Mouse (Mus musculus) limb, embryonic 12.5 days (tissue): ENCODE data around the gene Tarbp2. TPM values are rescaled to one million over a fixed set of nuclear protein-coding genes. Genes with fewer than 3 reads are reported as not detected.

Experiments
- ATAC-seq: fragments of 200-750 bp; cut with Nextera tagmentation; 2 replicates; pipeline ENCODE4 v1.8.0; 2017; ENCODE audit warnings: low read depth, moderate TSS enrichment; ENCODE audit not compliant: insufficient number of reproducible peaks, insufficient read depth, low FRiP score, low TSS enrichment
- H3K27ac ChIP-seq: fragments of 300-500 bp; sonication (generic); 2 replicates; pipeline ENCODE4 v1.5.1; 2016; ENCODE audit warnings: mild to moderate bottlenecking, moderate library complexity
- H3K27me3 ChIP-seq: fragments of 300-500 bp; sonication (generic); 2 replicates; pipeline ENCODE4 v1.6.1; 2016; ENCODE audit warnings: mild to moderate bottlenecking, moderate library complexity
- H3K36me3 ChIP-seq: fragments of 300-500 bp; sonication (generic); 2 replicates; pipeline ENCODE4 v1.6.1; 2016; ENCODE audit warnings: mild to moderate bottlenecking, moderate library complexity
- H3K4me1 ChIP-seq: fragments of 300-500 bp; sonication (generic); replicated peaks from 2 replicates; pipeline ENCODE4 v1.6.1; 2016
- H3K4me2 ChIP-seq: fragments of 300-500 bp; sonication (generic); 2 replicates; pipeline ENCODE4 v1.6.1; 2016; ENCODE audit warnings: mild to moderate bottlenecking, moderate library complexity
- H3K4me3 ChIP-seq: fragments of 300-500 bp; sonication (generic); replicated peaks from 2 replicates; pipeline ENCODE4 v1.5.1; 2016; ENCODE audit warnings: mild to moderate bottlenecking
- H3K9ac ChIP-seq: fragments of 300-500 bp; sonication (generic); replicated peaks from 2 replicates; pipeline ENCODE4 v1.6.1; 2016; ENCODE audit warnings: mild to moderate bottlenecking, moderate library complexity
- H3K9me3 ChIP-seq: fragments of 300-500 bp; sonication (generic); 2 replicates; pipeline ENCODE4 v1.6.1; 2016; ENCODE audit warnings: mild to moderate bottlenecking, moderate library complexity
- WGBS: fragments of 180-500 bp; shearing (Covaris S2); methylation state at CpG from one replicate; pipeline ENCODE4 v1.1.7; 2016; 5-methylcytosine and 5-hydroxymethylcytosine counted together
- polyA plus RNA-seq: library from polyadenylated mRNA; unstranded; fragments of >200 nt; fragmentation: Nextera tagmentation; extraction: Ambion mirVana; gene quantifications from 2 replicates; pipeline ENCODE4 v1.2.1, GENCODE M21; 2016

The Tarbp2 gene
- polyA plus RNA-seq, 1 experiment from 2014 or later: 111 TPM

- Histone ChIP-seq H3K4me3 (no peak overlapping the region), H3K4me2 (no peak overlapping the region), H3K27me3 (no peaks in the 10 kb centered on the region), H3K4me1 (no peaks in the 10 kb centered on the region), H3K9ac (no peak overlapping the region), H3K9me3 (no peaks in the 10 kb centered on the region), H3K36me3 (peaks cover 96% of the 10 kb centered on the region), H3K27ac (no peak overlapping the region)
- no peak for ATAC-seq
- 88% methylated on average over 3 of the region's 3 CpGs for WGBS
Measured at GRCm38 (mm10) chr15:102498322-102498721, 19.7 kb upstream of the Tarbp2 start.

GRCm38 (mm10) chr15:102499370-102499769 lies 18.6 kb upstream of the Tarbp2 start:
- no peak for ATAC-seq
- H3K4me2 ChIP-seq: no peak overlapping the region
- H3K9me3 ChIP-seq: no peaks in the 10 kb centered on the region
- no peak overlapping the region for H3K9ac ChIP-seq
- peaks cover 96% of the 10 kb centered on the region for H3K36me3 ChIP-seq
- H3K27me3 ChIP-seq: no peaks in the 10 kb centered on the region
- H3K4me3 ChIP-seq: no peak overlapping the region
- no peaks in the 10 kb centered on the region for H3K4me1 ChIP-seq
- no peak overlapping the region for H3K27ac ChIP-seq
- WGBS: 81% methylated on average over 3 of the region's 3 CpGs

DNA sequence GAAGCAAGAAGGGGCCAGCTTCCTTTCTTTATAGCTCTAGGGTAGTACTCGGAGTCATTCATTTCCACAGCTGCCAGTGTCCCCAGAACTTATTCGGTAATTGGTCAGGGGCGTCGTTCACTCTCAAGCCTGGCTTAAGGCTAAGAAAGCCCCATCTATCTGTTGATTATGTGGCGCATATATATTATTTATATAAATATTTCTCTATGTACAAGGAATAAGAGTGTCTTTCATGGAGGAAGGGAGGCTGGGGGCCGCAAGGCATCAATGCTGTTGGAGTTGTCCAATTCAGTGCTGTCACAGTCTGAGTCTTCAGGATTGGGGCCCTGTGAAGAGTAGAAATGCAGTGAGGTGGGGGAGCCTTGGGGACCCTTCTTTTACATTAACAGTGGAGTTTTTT lies 18.1 kb upstream of the Tarbp2 start:
- peaks cover 96% of the 10 kb centered on the region for H3K36me3 ChIP-seq
- H3K4me1 ChIP-seq: no peaks in the 10 kb centered on the region
- H3K27ac ChIP-seq: no peak overlapping the region
- no peak overlapping the region for H3K4me3 ChIP-seq
- H3K9me3 ChIP-seq: no peaks in the 10 kb centered on the region
- H3K9ac ChIP-seq: no peak overlapping the region
- no peak overlapping the region for H3K4me2 ChIP-seq
- no peak for ATAC-seq
- no peaks in the 10 kb centered on the region for H3K27me3 ChIP-seq
- 89% methylated on average over 6 of the region's 6 CpGs for WGBS

- Histone ChIP-seq H3K4me2 (no peak overlapping the region), H3K4me1 (no peaks in the 10 kb centered on the region), H3K9me3 (no peaks in the 10 kb centered on the region), H3K36me3 (peaks cover 96% of the 10 kb centered on the region), H3K9ac (no peak overlapping the region), H3K4me3 (no peak overlapping the region), H3K27ac (no peak overlapping the region), H3K27me3 (no peaks in the 10 kb centered on the region)
- 87% methylated on average over 5 of the region's 5 CpGs for WGBS
- no peak for ATAC-seq
Measured at GRCm38 (mm10) chr15:102500479-102500878, 17.5 kb upstream of the Tarbp2 start.

GRCm38 (mm10) chr15:102501084-102501814 lies 16.7 kb upstream of the Tarbp2 start:
- Histone ChIP-seq H3K4me1 (no peaks in the 10 kb centered on the region), H3K36me3 (peaks cover 97% of the 10 kb centered on the region), H3K4me3 (no peak overlapping the region), H3K27ac (no peak overlapping the region), H3K4me2 (no peak overlapping the region), H3K27me3 (no peaks in the 10 kb centered on the region), H3K9ac (no peak overlapping the region), H3K9me3 (no peaks in the 10 kb centered on the region)
- WGBS: 85% methylated on average over 19 of the region's 19 CpGs
- ATAC-seq: no peak

DNA sequence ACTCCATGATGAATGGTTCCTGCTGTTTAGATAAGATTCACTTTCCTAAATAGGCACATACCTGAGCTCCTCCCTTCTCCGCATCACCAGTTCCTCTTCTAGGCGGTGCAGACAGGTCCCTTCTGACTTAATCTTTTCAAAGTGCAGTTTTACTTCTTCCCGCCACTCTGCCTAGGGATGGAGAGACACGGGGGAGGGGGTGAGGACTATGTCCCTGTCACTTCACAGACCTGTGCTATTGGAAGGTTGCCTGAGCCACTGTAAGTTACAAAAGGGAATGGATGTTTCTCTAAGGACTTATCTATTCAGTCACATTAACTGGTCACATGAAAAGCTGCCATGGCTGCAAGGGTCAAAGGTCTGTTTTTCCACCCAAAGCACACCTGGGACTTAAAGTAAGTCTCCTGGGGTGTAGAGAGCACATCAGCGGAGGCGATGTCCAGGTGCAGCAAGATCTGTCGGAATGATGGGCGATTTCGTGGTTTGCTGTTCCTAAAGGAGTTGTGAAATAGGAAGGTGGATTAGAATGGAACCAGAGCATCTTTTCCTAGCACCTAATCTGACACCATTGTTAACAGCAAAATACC lies 15.6 kb upstream of the Tarbp2 start:
- Histone ChIP-seq H3K4me1 (no peaks in the 10 kb centered on the region), H3K4me2 (no peak overlapping the region), H3K27ac (no peak overlapping the region), H3K9me3 (no peaks in the 10 kb centered on the region), H3K27me3 (no peaks in the 10 kb centered on the region), H3K9ac (no peak overlapping the region), H3K4me3 (no peak overlapping the region), H3K36me3 (peaks cover 89% of the 10 kb centered on the region)
- 83% methylated on average over 9 of the region's 9 CpGs for WGBS
- no peak for ATAC-seq

GRCm38 (mm10) chr15:102503447-102503846 lies 14.5 kb upstream of the Tarbp2 start, which contains the start of gene Gm10337:
Gm10337 (plus strand) TSS chr15:102503722.
- ATAC-seq: no peak
- H3K27me3 ChIP-seq: no peaks in the 10 kb centered on the region
- 0 out of 2 replicates have a peak within 1 kb of the TSS, but pooled peaks have one; percentile 24 for H3K27ac ChIP-seq
- H3K9ac ChIP-seq: no peak within 1 kb of the TSS
- peaks cover 87% of the 10 kb centered on the region for H3K36me3 ChIP-seq
- H3K4me3 ChIP-seq: no peak within 1 kb of the TSS
- no peaks in the 10 kb centered on the region for H3K4me1 ChIP-seq
- H3K9me3 ChIP-seq: no peaks in the 10 kb centered on the region
- WGBS: 87% methylated on average over 1 of the region's 1 CpGs
- H3K4me2 ChIP-seq: no peak within 1 kb of the TSS

- WGBS: 88% methylated on average over 9 of the region's 9 CpGs
Measured at GRCm38 (mm10) chr15:102503924-102504782, 13.8 kb upstream of the Tarbp2 start.

GRCm38 (mm10) chr15:102505073-102505769 lies 12.8 kb upstream of the Tarbp2 start:
- H3K27ac ChIP-seq: no peak overlapping the region
- peaks cover 11% of the 10 kb centered on the region for H3K4me1 ChIP-seq
- peaks cover 76% of the 10 kb centered on the region for H3K36me3 ChIP-seq
- no peak for ATAC-seq
- no peak overlapping the region for H3K4me2 ChIP-seq
- H3K9ac ChIP-seq: no peak overlapping the region
- 66% methylated on average over 12 of the region's 12 CpGs for WGBS
- H3K9me3 ChIP-seq: no peaks in the 10 kb centered on the region
- H3K27me3 ChIP-seq: no peaks in the 10 kb centered on the region
- no peak overlapping the region for H3K4me3 ChIP-seq

More at GRCm38 (mm10) chr15:102503924-102504782, 13.8 kb upstream of the Tarbp2 start:
- Histone ChIP-seq H3K36me3 (peaks cover 85% of the 10 kb centered on the region), H3K4me3 (no peak overlapping the region), H3K4me1 (peaks cover 1% of the 10 kb centered on the region; the same call in 1 of the 2 replicates), H3K4me2 (no peak overlapping the region), H3K9me3 (no peaks in the 10 kb centered on the region), H3K9ac (no peak overlapping the region), H3K27me3 (no peaks in the 10 kb centered on the region), H3K27ac (0 out of 2 replicates have a peak overlapping the region, but pooled peaks have one; percentile 24)
- ATAC-seq: no peak

DNA sequence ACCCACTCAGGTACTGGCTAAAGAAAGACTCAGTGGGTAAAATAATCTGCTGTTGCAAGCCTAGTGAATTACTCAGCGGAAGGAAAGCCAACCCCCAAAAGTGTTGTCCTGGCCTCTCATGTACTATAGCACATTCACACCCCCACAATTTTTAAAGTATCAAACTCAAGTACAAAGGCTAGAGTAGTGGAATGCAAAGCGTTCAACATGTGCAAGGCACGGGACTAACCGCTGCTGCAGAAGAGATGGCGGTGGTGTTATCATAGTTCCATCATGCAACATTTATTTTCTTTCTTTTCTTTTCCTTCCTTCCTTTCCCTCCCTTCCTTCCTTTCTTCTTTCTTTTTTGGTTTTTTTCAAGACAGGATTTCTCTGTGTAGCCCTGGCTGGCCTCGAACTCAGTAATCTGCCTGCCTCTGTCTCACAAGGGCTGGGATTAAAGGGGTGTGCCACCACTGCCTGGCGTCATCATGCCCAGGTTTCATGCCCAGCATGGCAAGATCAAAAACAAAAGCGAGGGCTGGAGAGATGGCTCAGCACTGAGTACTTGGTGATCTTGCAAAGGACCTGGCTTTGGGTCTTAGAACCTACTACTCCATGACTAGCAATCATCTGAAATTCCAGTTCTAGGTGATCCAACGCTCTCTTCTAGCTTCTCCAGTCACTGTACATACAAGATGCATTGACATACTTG lies 12.1 kb upstream of the Tarbp2 start:
- no peak overlapping the region for H3K9ac ChIP-seq
- no peak overlapping the region for H3K4me2 ChIP-seq
- 86% methylated on average over 9 of the region's 9 CpGs for WGBS
- no peaks in the 10 kb centered on the region for H3K27me3 ChIP-seq
- ATAC-seq: no peak
- peaks cover 69% of the 10 kb centered on the region for H3K36me3 ChIP-seq
- no peaks in the 10 kb centered on the region for H3K9me3 ChIP-seq
- H3K27ac ChIP-seq: 0 out of 2 replicates have a peak overlapping the region, but pooled peaks have one; percentile 29
- no peak overlapping the region for H3K4me3 ChIP-seq
- peaks cover 13% of the 10 kb centered on the region for H3K4me1 ChIP-seq
